Mouse (Mus musculus) thymus, adult 2 months (tissue): Measurements from ENCODE around the gene Gm614. TPM values are rescaled to one million over a fixed set of nuclear protein-coding genes. Genes with fewer than 3 reads are reported as not detected.

ENCODE experiments used
- DNase-seq: peaks from one replicate; pipeline ENCODE4 v3.0.0; 2021
- H3K27ac ChIP-seq: fragments of 200-500 bp; 2 replicates; pipeline ENCODE4 v1.5.1; 2012; ENCODE audit warnings: low read length, control low read depth; ENCODE audit not compliant: control insufficient read depth, insufficient read depth
- H3K27me3 ChIP-seq: fragments of 200-500 bp; 2 replicates; pipeline ENCODE4 v1.6.1; 2012; ENCODE audit warnings: mild to moderate bottlenecking, low read length, moderate library complexity, mixed read lengths; ENCODE audit not compliant: control insufficient read depth, insufficient read depth
- H3K36me3 ChIP-seq: fragments of 200-500 bp; 2 replicates; pipeline ENCODE4 v1.6.1; 2012; ENCODE audit warnings: mild to moderate bottlenecking, low read length, moderate library complexity; ENCODE audit not compliant: control insufficient read depth, insufficient read depth
- H3K4me1 ChIP-seq: fragments of 200-500 bp; replicated peaks from 2 replicates; pipeline ENCODE4 v1.6.1; 2012; ENCODE audit warnings: low read length; ENCODE audit not compliant: control insufficient read depth, insufficient read depth
- H3K4me3 ChIP-seq: fragments of 200-500 bp; 2 replicates; pipeline ENCODE4 v1.5.1; 2012; ENCODE audit warnings: mild to moderate bottlenecking, low read length, control low read depth, moderate library complexity; ENCODE audit not compliant: control insufficient read depth, insufficient read depth
- CTCF ChIP-seq: fragments of 200-500 bp; IDR thresholded peaks from 2 replicates; pipeline ENCODE4 v1.5.1; 2012; ENCODE audit warnings: mild to moderate bottlenecking, control low read depth, low read length, moderate library complexity, borderline replicate concordance; ENCODE audit not compliant: control insufficient read depth, poor library complexity, insufficient read depth; ENCODE audit errors: extremely low read depth
- POLR2A ChIP-seq: fragments of 200-500 bp; IDR thresholded peaks from 2 replicates; pipeline ENCODE4 v1.6.1; 2012; ENCODE audit warnings: mild to moderate bottlenecking, low read length, control low read depth, moderate library complexity; ENCODE audit not compliant: control insufficient read depth, poor library complexity, insufficient read depth; ENCODE audit errors: extremely low read depth
- WGBS: fragments of 180-500 bp; shearing (Covaris S2); methylation state at CpG from one replicate; pipeline ENCODE4 v1.1.7; 2018; 5-methylcytosine and 5-hydroxymethylcytosine counted together
- polyA plus RNA-seq: library from polyadenylated mRNA; depleted of rRNA; stranded (reverse); fragments of >200 nt; gene quantifications from 2 replicates; pipeline ENCODE4 v1.2.3, GENCODE M21; 2012

Gm614 gene
- polyA plus RNA-seq, 1 experiment, result 2.0 TPM

GRCm38 (mm10) chrX:101260441-101261325 is 3.1 kb downstream of the Gm614 start:
- Histone ChIP-seq H3K27me3 (no peaks in the 10 kb centered on the region), H3K27ac (peak overlapping the region; percentile 98), H3K4me3 (0 out of 2 replicates have a peak overlapping the region, but pooled peaks have one; percentile 23), H3K36me3 (peaks cover 32% of the 10 kb centered on the region), H3K4me1 (peaks cover 40% of the 10 kb centered on the region)
- WGBS, result 6% methylated on average over 8 of the region's 13 CpGs
- DNase-seq, result peak; percentile 48
- no peak for TF ChIP-seq POLR2A
- no peak for TF ChIP-seq CTCF

GRCm38 (mm10) chrX:101256603-101257002 is 7.2 kb downstream of the Gm614 start:
- peak; percentile 69 for DNase-seq
- 81% methylated on average over 13 of the region's 13 CpGs for WGBS
- H3K27ac ChIP-seq, result no peak overlapping the region
- H3K4me3 ChIP-seq, result no peak overlapping the region
- H3K36me3 ChIP-seq, result 0 out of 2 replicates have a peak, but pooled peaks cover 6% of the 10 kb centered on the region
- no peaks in the 10 kb centered on the region for H3K27me3 ChIP-seq
- TF ChIP-seq CTCF (peak; percentile 46; the same call in 1 of the 2 replicates), POLR2A (no peak)
- peaks cover 29% of the 10 kb centered on the region for H3K4me1 ChIP-seq

GRCm38 (mm10) chrX:101254740-101255139 is 9.1 kb downstream of the Gm614 start:
- 0% methylated on average over 26 of the region's 26 CpGs for WGBS
- DNase-seq, result no peak
- Histone ChIP-seq H3K4me3 (peak overlapping the region; percentile 67), H3K27ac (peak overlapping the region; percentile 67), H3K27me3 (no peaks in the 10 kb centered on the region), H3K36me3 (0 out of 2 replicates have a peak, but pooled peaks cover 3% of the 10 kb centered on the region), H3K4me1 (peaks cover 16% of the 10 kb centered on the region)
- no peak for TF ChIP-seq CTCF
- no peak for TF ChIP-seq POLR2A

- WGBS, result 2% methylated on average over 46 of the region's 47 CpGs
- Histone ChIP-seq H3K4me3 (peak within 1 kb of the TSS; percentile 67), H3K27me3 (no peaks in the 10 kb centered on the region), H3K27ac (peak within 1 kb of the TSS; percentile 67), H3K36me3 (0 out of 2 replicates have a peak, but pooled peaks cover 3% of the 10 kb centered on the region), H3K4me1 (peaks cover 16% of the 10 kb centered on the region)
- DNase-seq, result peak; percentile 85
- TF ChIP-seq CTCF, result no peak
- peak; percentile 94 for TF ChIP-seq POLR2A
These were observed 9.7 kb downstream of the Gm614 start, which contains the start of gene Foxo4 for GRCm38 (mm10) chrX:101253952-101254729. Gene Foxo4, plus strand, starts transcription at chrX:101254528.

- Histone ChIP-seq H3K27me3 (no peaks in the 10 kb centered on the region), H3K36me3 (no peaks in the 10 kb centered on the region), H3K4me1 (no peaks in the 10 kb centered on the region; the same call in 1 of the 2 replicates), H3K4me3 (no peak overlapping the region), H3K27ac (no peak overlapping the region)
- no peak for DNase-seq
- no peak for TF ChIP-seq CTCF
- no peak for TF ChIP-seq POLR2A
- 57% methylated on average over 1 of the region's 1 CpGs for WGBS
These were observed 18.8 kb downstream of the Gm614 start for GRCm38 (mm10) chrX:101245011-101245410.

- WGBS, result 27% methylated on average over 7 of the region's 7 CpGs
- Histone ChIP-seq H3K27me3 (no peaks in the 10 kb centered on the region), H3K36me3 (no peaks in the 10 kb centered on the region), H3K27ac (no peak overlapping the region), H3K4me1 (no peaks in the 10 kb centered on the region), H3K4me3 (peak overlapping the region; percentile 14)
- no peak for DNase-seq
- no peak for TF ChIP-seq POLR2A
- no peak for TF ChIP-seq CTCF
These were observed 41.0 kb downstream of the Gm614 start for GRCm38 (mm10) chrX:101222796-101223162.
